Mouse (Mus musculus): ENCODE results near the gene Mfn1.

DNA sequence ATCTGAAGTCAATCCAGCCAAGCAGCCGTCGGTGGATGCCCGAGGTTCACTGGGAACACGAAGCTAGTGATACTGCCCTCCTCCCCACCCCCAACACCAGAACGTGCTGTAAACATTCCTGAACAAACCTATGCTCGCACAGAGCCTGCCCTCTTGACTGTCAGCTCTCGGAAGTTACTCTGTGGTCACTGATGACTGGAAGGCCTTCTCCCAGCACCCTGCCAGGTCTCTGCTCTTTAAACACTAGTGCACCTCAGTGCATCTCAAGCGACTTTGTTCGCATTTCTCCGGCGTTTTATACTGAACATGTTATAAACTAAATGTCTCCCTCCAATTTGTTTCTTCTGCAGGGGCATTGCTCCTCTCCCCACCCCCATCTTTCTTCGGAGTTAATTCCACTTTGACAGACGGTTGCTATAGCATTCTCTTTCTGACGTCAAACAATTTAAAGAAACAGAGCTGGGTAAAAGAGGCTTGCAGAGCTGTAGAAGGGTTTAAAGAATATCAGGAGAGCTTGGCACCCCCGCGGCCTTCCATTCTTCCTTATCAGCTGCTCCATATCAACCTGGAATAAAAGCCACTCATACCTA lies 87.9 kb downstream of the Mfn1 start:
- TF ChIP-seq CTCF (IDR thresholded peaks at IDR 0.05; ENCODE audit: extremely low read depth, insufficient read depth, low read length) (no peak), POLR2A (IDR thresholded peaks at IDR 0.05; ENCODE audit: extremely low read depth, insufficient read depth, low read length) (no peak)
